Mouse (Mus musculus) bone marrow macrophage, adult 2 months (primary cell): ENCODE results near the gene Tmem265. TPM values are rescaled to one million over a fixed set of nuclear protein-coding genes. Genes with fewer than 3 reads are reported as not detected.
A peak's percentile ranks its signal among the peaks of the same experiment; 100 is the strongest.

Experiments
- H3K27ac ChIP-seq: 2 replicates; pipeline ENCODE4 v1.5.1; 2012; ENCODE audit warnings: low read depth, low read length; ENCODE audit not compliant: insufficient read depth
- H3K4me1 ChIP-seq: 2 replicates; pipeline ENCODE4 v1.6.1; 2012; ENCODE audit warnings: low read length; ENCODE audit not compliant: control insufficient read depth, insufficient read depth
- H3K4me3 ChIP-seq: 2 replicates; pipeline ENCODE4 v1.5.1; 2012; ENCODE audit warnings: mild to moderate bottlenecking, low read length, moderate library complexity; ENCODE audit not compliant: insufficient read depth
- CTCF ChIP-seq: IDR thresholded peaks from 2 replicates; pipeline ENCODE4 v1.5.1; 2012; ENCODE audit warnings: low read depth, mild to moderate bottlenecking, low read length, moderate library complexity
- POLR2A ChIP-seq: IDR thresholded peaks from 2 replicates; pipeline ENCODE4 v1.6.1; 2012; ENCODE audit warnings: mild to moderate bottlenecking, low read depth, low read length, borderline replicate concordance
- polyA plus RNA-seq: library from polyadenylated mRNA; stranded (reverse); fragments of >200 nt; gene quantifications from 2 replicates; pipeline ENCODE4 v1.2.4, GENCODE M21; 2012; ENCODE audit not compliant: missing spikeins, insufficient read depth, insufficient read length

The Tmem265 gene
- polyA plus RNA-seq, 1 experiment: 10.8 TPM

DNA sequence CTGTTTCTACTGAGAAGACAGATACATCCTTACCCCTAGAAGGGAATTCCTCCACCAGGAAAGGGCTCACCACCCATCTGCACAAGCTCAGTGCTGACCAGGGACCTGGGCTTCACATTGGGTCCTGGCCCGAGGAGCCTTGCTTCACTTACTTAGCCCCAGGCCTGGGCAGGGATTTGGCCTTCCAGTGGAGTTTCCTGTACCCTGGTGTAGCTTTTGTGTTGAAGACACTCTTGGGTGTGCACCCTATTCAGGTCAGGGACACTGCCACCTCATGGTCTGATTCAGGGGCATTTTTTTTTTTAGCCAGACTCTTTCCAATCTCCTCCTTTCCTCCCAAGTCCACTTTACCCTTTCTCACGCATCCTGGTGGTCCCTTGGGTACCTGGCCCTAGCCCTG lies 41.7 kb downstream of the Tmem265 start:
- Histone ChIP-seq H3K4me3 (no peak overlapping the region), H3K4me1 (peaks cover 6% of the 10 kb centered on the region; the same call in 1 of the 2 replicates), H3K27ac (no peak overlapping the region)
- TF ChIP-seq POLR2A (no peak), CTCF (no peak)

DNA sequence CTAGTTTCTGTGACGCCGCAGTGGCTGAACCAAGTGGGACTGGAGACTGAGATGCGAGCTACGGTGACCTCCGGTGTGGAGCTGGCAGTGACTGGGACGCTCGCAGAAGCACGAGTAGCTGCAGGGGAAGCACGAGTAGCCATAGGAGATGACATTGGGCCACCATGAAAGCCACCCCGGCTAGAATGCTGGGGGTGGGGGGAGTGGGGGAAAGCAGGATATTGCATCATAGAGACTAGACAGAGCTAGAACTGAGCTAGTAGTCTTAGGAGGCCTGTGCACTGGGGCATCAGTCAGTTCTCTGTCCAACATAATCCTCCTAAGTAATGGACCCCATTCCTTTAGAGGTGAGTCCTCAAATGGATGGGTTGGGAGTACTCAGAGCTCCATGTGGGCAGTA lies 43.1 kb downstream of the Tmem265 start:
- Histone ChIP-seq H3K4me3 (no peak overlapping the region), H3K4me1 (peaks cover 6% of the 10 kb centered on the region; the same call in 1 of the 2 replicates), H3K27ac (no peak overlapping the region)
- no peak for TF ChIP-seq POLR2A
- no peak for TF ChIP-seq CTCF

DNA sequence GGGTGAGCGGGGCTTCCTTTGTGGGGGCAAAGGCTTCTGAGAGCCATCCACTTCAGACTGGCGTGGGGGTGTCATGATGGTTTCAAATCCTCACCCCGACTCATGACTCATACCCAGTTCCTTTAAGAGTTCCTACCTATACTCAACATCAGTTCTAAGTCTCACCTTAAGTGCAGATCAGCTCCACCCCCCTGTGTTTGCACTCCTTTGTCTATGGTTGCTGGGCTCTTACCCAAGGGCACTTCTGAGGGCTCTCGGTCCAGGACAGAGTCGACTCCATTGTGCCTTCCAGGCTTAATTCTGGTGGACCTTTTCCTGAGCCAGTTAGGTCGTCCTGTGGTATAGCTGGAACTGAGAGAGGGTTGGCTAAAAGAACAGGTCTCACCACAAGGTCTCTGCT lies 46.0 kb downstream of the Tmem265 start:
- TF ChIP-seq POLR2A (no peak), CTCF (no peak)

DNA sequence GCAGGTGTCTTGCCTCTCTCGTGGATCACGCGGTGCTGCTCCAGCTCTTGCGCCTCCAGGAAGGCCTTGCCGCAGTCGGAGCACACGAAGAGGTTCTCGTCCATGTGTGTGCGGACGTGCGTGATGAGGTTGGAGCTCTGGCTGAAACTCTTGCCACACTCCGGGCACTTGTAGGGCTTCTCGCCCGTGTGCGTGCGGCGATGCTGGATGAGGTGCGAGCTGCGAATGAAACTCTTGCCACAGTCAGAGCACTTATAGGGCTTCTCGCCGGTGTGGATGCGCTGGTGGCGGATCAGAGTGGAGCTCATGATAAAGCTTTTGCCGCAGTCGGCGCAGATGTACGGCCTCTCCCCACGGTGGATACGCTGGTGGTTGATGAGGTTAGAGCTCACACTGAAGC lies 49.8 kb downstream of the Tmem265 start:
- no peak overlapping the region for H3K27ac ChIP-seq

More for the DNA sequence above, 46.0 kb downstream of the Tmem265 start:
- peaks cover 6% of the 10 kb centered on the region; the same call in 1 of the 2 replicates for H3K4me1 ChIP-seq
- H3K4me3 ChIP-seq: no peak overlapping the region
- H3K27ac ChIP-seq: no peak overlapping the region

DNA sequence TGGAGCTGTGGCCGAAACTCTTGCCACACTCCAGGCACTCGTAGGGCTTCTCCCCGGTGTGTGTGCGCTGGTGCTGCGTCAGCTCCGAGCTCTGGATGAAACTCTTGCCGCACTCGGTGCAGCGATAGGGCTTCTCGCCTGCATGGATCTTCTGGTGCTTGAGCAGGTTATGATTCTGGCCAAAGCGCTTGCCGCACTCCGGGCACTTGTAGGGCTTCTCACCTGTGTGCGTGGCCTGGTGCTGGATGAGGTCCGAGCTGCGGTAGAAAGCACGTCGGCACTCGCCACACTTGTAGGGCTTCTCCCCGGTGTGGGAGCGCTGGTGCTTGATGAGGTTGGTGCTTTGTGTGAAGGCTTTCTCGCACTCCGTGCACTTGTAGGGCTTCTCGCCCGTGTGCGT lies 50.4 kb downstream of the Tmem265 start:
- Histone ChIP-seq H3K4me3 (no peak overlapping the region), H3K4me1 (peaks cover 2% of the 10 kb centered on the region; the same call in 1 of the 2 replicates), H3K27ac (no peak overlapping the region)
- TF ChIP-seq POLR2A (no peak), CTCF (no peak)

More for the DNA sequence above, 49.8 kb downstream of the Tmem265 start:
- TF ChIP-seq CTCF (no peak), POLR2A (no peak)
- no peak overlapping the region for H3K4me3 ChIP-seq
- H3K4me1 ChIP-seq: peaks cover 2% of the 10 kb centered on the region; the same call in 1 of the 2 replicates

DNA sequence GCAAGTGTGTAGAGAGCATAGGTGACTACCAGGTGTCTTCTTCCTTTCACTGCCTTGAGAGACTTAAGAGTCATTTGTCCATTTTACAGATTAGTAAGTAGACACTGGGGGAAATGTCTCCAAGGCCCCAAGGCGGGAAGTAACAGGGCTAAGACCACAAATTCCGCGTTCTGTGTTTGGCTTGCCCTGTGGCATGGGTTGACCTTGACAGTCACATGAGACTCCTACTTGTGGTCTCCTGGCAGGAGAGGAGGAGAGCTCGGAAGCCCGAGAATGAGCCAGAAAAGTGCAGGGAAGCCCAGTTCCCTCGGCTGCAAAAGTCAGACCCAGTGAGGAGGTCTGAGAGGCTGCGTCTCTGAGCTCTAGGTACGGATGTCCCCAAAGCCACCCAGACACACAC lies 52.3 kb downstream of the Tmem265 start:
- peaks cover 2% of the 10 kb centered on the region; the same call in 1 of the 2 replicates for H3K4me1 ChIP-seq
- no peak overlapping the region for H3K4me3 ChIP-seq
- no peak overlapping the region for H3K27ac ChIP-seq

DNA sequence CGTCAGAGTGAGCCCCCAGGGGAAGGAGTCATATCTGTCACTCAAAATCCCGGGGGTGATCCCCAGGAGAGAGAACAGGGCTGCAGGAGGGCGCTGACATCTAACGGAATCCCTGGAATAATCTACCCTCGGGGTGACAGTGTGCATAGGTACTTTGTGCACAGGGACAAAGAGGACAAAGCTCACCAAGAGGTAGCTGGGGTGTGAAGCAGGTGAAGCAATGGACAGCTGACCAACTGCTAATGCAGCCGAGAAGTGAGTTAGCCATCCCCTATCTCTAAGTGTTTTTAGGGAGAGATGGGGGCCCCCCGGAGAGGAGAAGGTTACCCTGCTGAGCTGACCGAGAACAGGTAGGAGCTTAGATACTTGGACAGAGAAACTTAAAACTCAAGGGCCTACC lies 52.9 kb downstream of the Tmem265 start:
- H3K4me3 ChIP-seq: peak overlapping the region; percentile 61
- peaks cover 2% of the 10 kb centered on the region; the same call in 1 of the 2 replicates for H3K4me1 ChIP-seq

More for the DNA sequence above, 52.3 kb downstream of the Tmem265 start:
- no peak for TF ChIP-seq POLR2A
- no peak for TF ChIP-seq CTCF

DNA sequence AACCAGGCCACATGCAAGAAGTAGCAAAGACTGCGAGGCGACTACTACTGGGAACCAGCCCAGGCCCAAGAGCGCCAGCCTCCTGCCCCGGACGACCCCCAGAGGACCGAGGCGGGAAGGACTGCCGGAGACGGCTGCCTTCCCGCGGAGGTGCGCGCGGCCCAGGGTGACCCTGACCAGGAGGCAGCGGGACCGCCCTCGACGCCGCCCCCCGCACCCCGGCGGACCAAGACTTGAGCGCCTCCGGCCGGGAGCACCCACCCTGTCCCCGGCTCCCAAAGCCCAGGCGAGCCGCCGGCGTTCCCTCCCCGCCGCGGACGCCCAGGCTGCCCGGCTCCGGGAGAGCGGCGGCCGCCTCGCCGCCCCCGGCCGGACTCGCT lies 53.3 kb downstream of the Tmem265 start:
- peaks cover 2% of the 10 kb centered on the region; the same call in 1 of the 2 replicates for H3K4me1 ChIP-seq
- H3K4me3 ChIP-seq: peak overlapping the region; percentile 61
- no peak overlapping the region for H3K27ac ChIP-seq
- TF ChIP-seq POLR2A (no peak), CTCF (no peak)

More for the DNA sequence above, 52.9 kb downstream of the Tmem265 start:
- no peak for TF ChIP-seq POLR2A
- no peak for TF ChIP-seq CTCF
- no peak overlapping the region for H3K27ac ChIP-seq

DNA sequence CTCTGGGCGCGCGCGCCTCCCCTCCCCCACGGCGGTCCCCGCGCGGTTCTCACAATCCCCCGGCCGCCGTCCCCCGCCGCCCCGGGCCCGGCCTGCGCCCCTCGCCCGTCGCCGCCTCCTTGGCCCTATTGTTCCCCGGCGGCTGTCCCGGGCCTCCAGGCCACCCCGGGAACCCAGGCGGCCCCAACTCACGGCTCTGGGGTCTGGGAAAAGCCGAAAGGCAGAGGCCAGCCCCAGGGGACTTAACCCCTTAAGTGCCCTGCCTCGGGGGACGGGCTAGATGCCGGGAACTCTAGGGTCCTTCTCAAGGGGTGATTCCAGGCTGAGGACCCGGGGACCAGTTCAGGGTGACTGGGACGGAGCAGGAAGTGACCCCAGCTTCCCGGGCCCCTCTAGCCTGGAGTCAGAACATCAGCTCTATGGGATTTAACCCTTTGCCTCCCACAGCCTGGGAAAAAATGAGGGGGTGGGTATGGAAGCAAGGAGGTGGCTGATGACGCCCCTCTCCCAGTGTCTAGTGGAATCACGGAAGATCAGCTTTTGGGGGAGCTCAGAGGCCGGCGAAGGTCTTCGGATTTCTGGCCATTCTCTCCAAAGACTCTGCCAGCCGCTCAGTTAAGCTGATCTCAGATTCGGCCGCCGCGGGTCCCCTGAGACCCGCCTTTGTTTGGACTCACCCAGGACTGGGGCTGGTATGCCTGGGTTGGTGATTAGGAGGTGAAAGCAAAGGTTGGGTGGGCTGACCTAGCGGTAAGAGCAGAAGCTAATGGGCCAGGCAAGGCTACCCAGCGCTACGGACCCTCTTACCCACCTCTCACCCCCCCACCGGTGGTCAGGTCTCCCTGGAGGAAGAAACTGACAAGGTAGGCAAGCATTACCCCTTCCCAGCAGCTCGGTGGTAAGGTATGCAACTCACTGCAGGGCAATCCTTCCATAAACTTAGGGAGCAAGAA lies 54.0 kb downstream of the Tmem265 start, which contains the start of gene Zfp629:
TSS of gene Zfp629 (minus strand) at position 907 of the 953 bp plus-strand sequence.
- Histone ChIP-seq H3K4me1 (peaks cover 2% of the 10 kb centered on the region; the same call in 1 of the 2 replicates), H3K27ac (no peak within 1 kb of the TSS), H3K4me3 (peak within 1 kb of the TSS; percentile 61)
- TF ChIP-seq POLR2A: no peak
- TF ChIP-seq CTCF: no peak

DNA sequence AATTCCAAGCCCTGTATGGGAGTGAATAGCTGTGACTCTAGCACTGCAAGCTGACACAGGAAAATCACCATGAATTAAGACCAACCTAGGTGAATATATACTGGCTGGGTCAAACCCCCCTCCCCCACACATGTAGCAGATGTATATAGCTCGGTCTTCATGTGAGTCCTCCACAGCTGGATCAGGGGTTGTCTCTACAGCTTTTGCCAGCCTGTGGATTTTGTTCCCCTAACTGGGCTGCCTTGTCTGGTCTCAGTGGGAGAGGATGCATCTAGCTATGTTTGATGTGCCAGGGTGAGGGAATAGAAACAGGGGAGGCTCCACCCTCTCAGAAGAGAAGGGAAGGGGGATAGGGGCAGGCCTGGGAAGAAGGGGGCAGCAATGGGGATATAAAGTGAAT lies 55.1 kb downstream of the Tmem265 start:
- no peak overlapping the region for H3K27ac ChIP-seq
- TF ChIP-seq CTCF (no peak), POLR2A (no peak)

More for the DNA sequence above, 55.1 kb downstream of the Tmem265 start:
- no peak overlapping the region for H3K4me3 ChIP-seq
- H3K4me1 ChIP-seq: peaks cover 2% of the 10 kb centered on the region; the same call in 1 of the 2 replicates

Other genes with a start within 250 kb of the Tmem265 start
- gene Zfp768, start 215.8 kb upstream of the Tmem265 start, polyA plus RNA-seq: 14.9 and 16.2 TPM in 2 replicates
- 6.3 and 6.8 TPM in 2 replicates for gene Zfp747, start 185.3 kb upstream of the Tmem265 start, polyA plus RNA-seq
- 2.8 and 2.9 TPM in 2 replicates for gene 9130019O22Rik, start 174.2 kb upstream of the Tmem265 start, polyA plus RNA-seq
- 3.4 and 3.9 TPM in 2 replicates for gene E430018J23Rik, start 167.8 kb upstream of the Tmem265 start, polyA plus RNA-seq
- gene Zfp764, start 154.6 kb upstream of the Tmem265 start, polyA plus RNA-seq: 6.1 and 8.5 TPM in 2 replicates
- 17.7 and 20.0 TPM in 2 replicates for gene Zfp688, start 139.3 kb upstream of the Tmem265 start, polyA plus RNA-seq
- 1.4 and 1.7 TPM in 2 replicates for gene Zfp689, start 112.2 kb upstream of the Tmem265 start, polyA plus RNA-seq
- gene Prr14, start 101.8 kb upstream of the Tmem265 start, polyA plus RNA-seq: 67.4 and 69.0 TPM in 2 replicates
- 134 and 147 TPM in 2 replicates for gene Fbrs, start 82.2 kb upstream of the Tmem265 start, polyA plus RNA-seq
- 56.4 and 58.1 TPM in 2 replicates for gene Srcap, start 49.4 kb upstream of the Tmem265 start, polyA plus RNA-seq
- gene Gm42715, start 41.8 kb upstream of the Tmem265 start, polyA plus RNA-seq: 4.7 and 6.2 TPM in 2 replicates
- 64.7 and 68.4 TPM in 2 replicates for gene Phkg2, start 11.9 kb downstream of the Tmem265 start, polyA plus RNA-seq
- 2.7 and 2.9 TPM in 2 replicates for gene Ccdc189, start 27.2 kb downstream of the Tmem265 start, polyA plus RNA-seq
- 42.3 and 44.5 TPM in 2 replicates for gene Rnf40, start 27.4 kb downstream of the Tmem265 start, polyA plus RNA-seq
- 11.2 and 11.4 TPM in 2 replicates for gene Zfp629, start 54.4 kb downstream of the Tmem265 start, polyA plus RNA-seq
- gene Bcl7c, start 147.5 kb downstream of the Tmem265 start, polyA plus RNA-seq: 30.4 and 40.0 TPM in 2 replicates
- not detected in 2 replicates for gene Ctf1, start 151.3 kb downstream of the Tmem265 start, polyA plus RNA-seq
- gene Ctf2, start 170.8 kb downstream of the Tmem265 start, polyA plus RNA-seq: not detected in 2 replicates
- gene Fbxl19, start 183.2 kb downstream of the Tmem265 start, polyA plus RNA-seq: 11.9 and 16.5 TPM in 2 replicates
- gene Orai3, start 208.4 kb downstream of the Tmem265 start, polyA plus RNA-seq: 44.2 and 45.8 TPM in 2 replicates
- gene Setd1a, start 215.3 kb downstream of the Tmem265 start, polyA plus RNA-seq: 28.2 and 30.1 TPM in 2 replicates
- gene Gm49388, start 224.2 kb downstream of the Tmem265 start, polyA plus RNA-seq: not detected in 2 replicates
- gene Hsd3b7, start 239.2 kb downstream of the Tmem265 start, polyA plus RNA-seq: 43.4 and 47.9 TPM in 2 replicates